Mouse (Mus musculus) embryonic stem cell, embryonic (primary cell): Measurements from ENCODE around the gene Olfr912.

Experiments used
- CTCF ChIA-PET, 4 experiments: fragments of 300-600 bp in 2 of 4; fragments of 350-600 bp in 2 of 4; sonication (Branson Sonifier 250); formaldehyde crosslinking; loops; one replicate each; lab custom pipeline; 2022; ENCODE audit warnings: inconsistent platforms in 2 of 4; lab: Charles Lee
- POLR2A ChIA-PET, 4 experiments: fragments of 300-600 bp in 2 of 4; fragments of 350-600 bp in 2 of 4; sonication (Branson Sonifier 250); formaldehyde crosslinking; loops; one replicate each; lab custom pipeline; 2022; ENCODE audit warnings: antibody characterized with exemption in 4 of 4, inconsistent platforms in 1 of 4; lab: Charles Lee

Olfr912 gene

GRCm38 (mm10) chr9:38579878-38580277 is at the start of gene Olfr912:
Gene Olfr912 (plus strand): TSS chr9:38580178.
- CTCF ChIA-PET: no interaction called here

GRCm38 (mm10) chr9:38537549-38537948 is 42.4 kb upstream of the Olfr912 start, which contains the start of gene Olfr910:
Gene Olfr910 (plus strand): TSS chr9:38537849.
- ChIA-PET POLR2A (no interaction called here), CTCF (no interaction called here)

More at GRCm38 (mm10) chr9:38579878-38580277, at the start of gene Olfr912:
- POLR2A ChIA-PET: no interaction called here

GRCm38 (mm10) chr9:38591056-38591455 is 11.1 kb downstream of the Olfr912 start:
- ChIA-PET CTCF (no interaction called here), POLR2A (interaction anchor here in 1 of 4 experiments (0.7 kb wide), 1 partner anchor 62 kb away, joined by 3 read pairs; no protein-coding TSS in a partner anchor)

GRCm38 (mm10) chr9:38592459-38592858 is 12.5 kb downstream of the Olfr912 start, which contains the start of gene Olfr913:
Gene Olfr913 (plus strand): TSS chr9:38592759.
- POLR2A ChIA-PET: no interaction called here
- CTCF ChIA-PET: no interaction called here

- POLR2A ChIA-PET: no interaction called here
- CTCF ChIA-PET: no interaction called here
Measured at GRCm38 (mm10) chr9:38604802-38605201, 24.8 kb downstream of the Olfr912 start, which contains the start of gene Olfr914. Gene Olfr914 (plus strand): TSS chr9:38605102.

- CTCF ChIA-PET: no interaction called here
- POLR2A ChIA-PET: no interaction called here
Measured at GRCm38 (mm10) chr9:38632406-38632805, 52.4 kb downstream of the Olfr912 start.
